ENCODE assay signal across 14 mouse cellular contexts in genomic region chr13:99998099-99998498, GRCm38 (mm10). TPM values are rescaled to one million over a fixed set of nuclear protein-coding genes. Genes with fewer than 3 reads are reported as not detected.
DNase-seq lines count a peak whose midpoint lies in the region; ATAC-seq and TF ChIP-seq lines count a peak whose summit lies in the region.
"Had no signal": no experiment of that assay in that cellular context is flagged by ENCODE, and none has a peak within 500 bp of the region (broad histone marks: within the 10 kb centered on the region; RNA-seq: fewer than 3 reads in every experiment).

No protein-coding gene starts in this region.

- no peak overlapping the region for H3K9ac ChIP-seq in liver, postnatal 0 days (replicated peaks)
- H3K9ac ChIP-seq in liver, embryonic 12.5 days = no peak overlapping the region
- no peak overlapping the region for H3K9ac ChIP-seq in ES-Bruce4 (ENCODE audit: low read depth, poor library complexity, severe bottlenecking)
- H3K9ac ChIP-seq: hindbrain, embryonic 15.5 days; kidney, embryonic 15.5 days; liver, embryonic 14.5 days; neural tube, embryonic 13.5 days had no signal

- no peak for ATAC-seq in liver, postnatal 0 days
- no peak for ATAC-seq in liver, embryonic 12.5 days

- H3K4me1 ChIP-seq in liver, postnatal 0 days (ENCODE audit: insufficient read depth) = no peaks in the 10 kb centered on the region
- peaks cover 6% of the 10 kb centered on the region; the same call in 1 of the 2 replicates for H3K4me1 ChIP-seq in liver, embryonic 12.5 days
- H3K4me1 ChIP-seq in ES-Bruce4 (ENCODE audit: control insufficient read depth, insufficient read depth, low read length) = no peaks in the 10 kb centered on the region
- H3K4me1 ChIP-seq: hindbrain, embryonic 15.5 days; kidney, embryonic 15.5 days had no signal

- intact Hi-C loops in gastrocnemius, adult 2 months (cut with DNase I) = no loop called here
- intact Hi-C loops in gastrocnemius, postnatal 14 days (cut with DNase I; ENCODE audit: low total_unique reads) = no loop called here

- H3K36me3 ChIP-seq in liver, postnatal 0 days (replicated peaks; ENCODE audit: insufficient read depth, low read length) = no peaks in the 10 kb centered on the region
- 0 out of 2 replicates have a peak, but pooled peaks cover 3% of the 10 kb centered on the region for H3K36me3 ChIP-seq in liver, embryonic 12.5 days
- no peaks in the 10 kb centered on the region for H3K36me3 ChIP-seq in ES-Bruce4 (ENCODE audit: control insufficient read depth, insufficient read depth, low read length, poor library complexity, severe bottlenecking)
- no peaks in the 10 kb centered on the region for H3K36me3 ChIP-seq in splenic B cell, adult 2 months (ENCODE audit: control insufficient read depth, insufficient read depth, low read length, poor library complexity, severe bottlenecking)
- H3K36me3 ChIP-seq: hindbrain, embryonic 15.5 days; neural tube, embryonic 13.5 days had no signal

- WGBS in liver, postnatal 0 days (ENCODE audit: insufficient replicate concordance) = 85% methylated on average over 3 of the region's 3 CpGs
- 70% methylated on average over 3 of the region's 3 CpGs for WGBS in liver, embryonic 12.5 days (ENCODE audit: insufficient replicate concordance)

- H3K4me3 ChIP-seq in gastrocnemius, adult 2 months = no peak overlapping the region
- no peak overlapping the region for H3K4me3 ChIP-seq in liver, postnatal 0 days (ENCODE audit: low read depth, low read length)
- no peak overlapping the region for H3K4me3 ChIP-seq in liver, embryonic 12.5 days
- no peak overlapping the region for H3K4me3 ChIP-seq in ES-Bruce4 (ENCODE audit: low read depth, low read length)
- H3K4me3 ChIP-seq: hindbrain, embryonic 15.5 days; kidney, embryonic 15.5 days; neural tube, embryonic 13.5 days had no signal

- DNase-seq in gastrocnemius, adult 2 months = no peak
- DNase-seq in gastrocnemius, postnatal 14 days = no peak
- no peak for DNase-seq in liver, postnatal 0 days
- peak; percentile 9 for DNase-seq in splenic B cell, adult 2 months (ENCODE audit: low read depth, low spot score)
- DNase-seq in layer of hippocampus, postnatal 10 days (ENCODE audit: low spot score in 2 of 2) = no peak
- DNase-seq: adrenal gland, postnatal 25 days; layer of hippocampus, adult 9-11 months; right cerebral cortex, postnatal 4 days had no signal

- H3K4me2 ChIP-seq in liver, postnatal 0 days (ENCODE audit: low read depth, low read length) = no peak overlapping the region
- H3K4me2 ChIP-seq in liver, embryonic 12.5 days = no peak overlapping the region
- H3K4me2 ChIP-seq: hindbrain, embryonic 15.5 days; kidney, embryonic 15.5 days; neural tube, embryonic 13.5 days had no signal

- no peaks in the 10 kb centered on the region for H3K27me3 ChIP-seq in liver, postnatal 0 days (ENCODE audit: insufficient read depth, low read length)
- H3K27me3 ChIP-seq in liver, embryonic 12.5 days (replicated peaks) = no peaks in the 10 kb centered on the region
- no peaks in the 10 kb centered on the region for H3K27me3 ChIP-seq in ES-Bruce4 (ENCODE audit: control insufficient read depth, insufficient read depth, low read length, poor library complexity, severe bottlenecking)
- H3K27me3 ChIP-seq in splenic B cell, adult 2 months (ENCODE audit: control insufficient read depth, insufficient read depth, low read length, poor library complexity, severe bottlenecking) = no peaks in the 10 kb centered on the region
- H3K27me3 ChIP-seq: hindbrain, embryonic 15.5 days; kidney, embryonic 15.5 days; neural tube, embryonic 13.5 days had no signal

- no peak overlapping the region for H3K27ac ChIP-seq in gastrocnemius, adult 2 months
- H3K27ac ChIP-seq in liver, postnatal 0 days (ENCODE audit: low read depth) = no peak overlapping the region
- H3K27ac ChIP-seq in liver, embryonic 12.5 days = no peak overlapping the region
- H3K27ac ChIP-seq in ES-Bruce4 (ENCODE audit: insufficient read depth, low read length) = no peak overlapping the region
- H3K27ac ChIP-seq: hindbrain, embryonic 15.5 days; kidney, embryonic 15.5 days; liver, embryonic 14.5 days; neural tube, embryonic 13.5 days had no signal

- TF ChIP-seq EP300 in liver, postnatal 0 days (IDR thresholded peaks at IDR 0.05; ENCODE audit: low read depth) = no peak
- TF ChIP-seq EP300 in ES-Bruce4 (IDR thresholded peaks at IDR 0.05; ENCODE audit: insufficient read depth, low read depth, low read length) = no peak

- peak; percentile 25; the same call in 1 of the 2 replicates for TF ChIP-seq CTCF in gastrocnemius, adult 2 months (IDR thresholded peaks at IDR 0.05)
- peak; percentile 30; the same call in 1 of the 2 replicates for TF ChIP-seq CTCF in liver, postnatal 0 days (IDR thresholded peaks at IDR 0.05; ENCODE audit: low read depth)
- peak; percentile 15 for TF ChIP-seq CTCF in ES-Bruce4 (IDR thresholded peaks at IDR 0.05; ENCODE audit: low read depth, low read length)

- no peak for TF ChIP-seq POLR2A in ES-Bruce4 (IDR thresholded peaks at IDR 0.05; ENCODE audit: insufficient read depth, low read length)

- H3K9me3 ChIP-seq in liver, postnatal 0 days (ENCODE audit: low read length) = no peaks in the 10 kb centered on the region
- no peaks in the 10 kb centered on the region for H3K9me3 ChIP-seq in liver, embryonic 12.5 days (replicated peaks)
- no peaks in the 10 kb centered on the region for H3K9me3 ChIP-seq in ES-Bruce4 (replicated peaks; ENCODE audit: control insufficient read depth, insufficient read depth, low read length, poor library complexity, severe bottlenecking)
- H3K9me3 ChIP-seq: hindbrain, embryonic 15.5 days; kidney, embryonic 15.5 days; neural tube, embryonic 13.5 days had no signal

RNA-seq across cellular contexts. Expression of gene Mccc2, which starts 17.3 kb away (rescaled TPM):
- 10 to 100 TPM; 30.4 to 42.8 TPM for total RNA-seq in gastrocnemius, adult 2 months (2021)
- total RNA-seq in gastrocnemius, postnatal 14 days (2021) = 10 to 100 TPM; 35.3 to 37.4 TPM
- 32.5 and 35.7 TPM in 2 replicates for polyA plus RNA-seq in liver, postnatal 0 days (2015; fragmentation: Nextera tagmentation; extraction: Ambion mirVana)
- 19.7 and 20.3 TPM in 2 replicates for polyA plus RNA-seq in liver, embryonic 12.5 days (2016; fragmentation: Nextera tagmentation; extraction: Ambion mirVana)
- 19.9 and 20.1 TPM in 2 replicates for polyA plus RNA-seq in ES-Bruce4 (2011; ENCODE audit: insufficient read depth, insufficient read length, low read depth, missing spikeins)
- total RNA-seq in layer of hippocampus, postnatal 10 days (2021) = 10 to 100 TPM; 33.0 to 38.7 TPM
